Mouse (Mus musculus) testis, adult 10 weeks (tissue): ENCODE data around the gene Krt17. TPM values are rescaled to one million over a fixed set of nuclear protein-coding genes. Genes with fewer than 3 reads are reported as not detected.

Source experiments
- polyA plus RNA-seq: library from polyadenylated mRNA; stranded (reverse); fragments of 350-450 nt; fragmentation: Illumina TruSeq; extraction: RNeasy Lipid Tissue Mini Kit (QIAGEN cat#74804); gene quantifications from one replicate; pipeline ENCODE4 v1.2.3, GENCODE M21; 2014; ENCODE audit warnings: low read depth, low replicate concordance

Krt17 gene
- not detected for polyA plus RNA-seq

GRCm38 (mm10) chr11:100260514-100261234 lies at the start of gene Krt17:
TSS of gene Krt17 (minus strand) at chr11:100261029.

GRCm38 (mm10) chr11:100269821-100270332 lies 9.0 kb upstream of the Krt17 start, which contains the start of gene Krt42:
TSS of gene Krt42 (minus strand) at chr11:100269871.

GRCm38 (mm10) chr11:100248852-100249465 lies 11.9 kb downstream of the Krt17 start, which contains the start of gene Krt16:
TSS of gene Krt16 (minus strand) at chr11:100248902.

GRCm38 (mm10) chr11:100207498-100207897 lies 53.3 kb downstream of the Krt17 start, which contains the start of gene Krt14:
TSS of gene Krt14 (minus strand) at chr11:100207548.

Other genes starting within 250 kb of the Krt17 start
- gene Krt33a, start 244.8 kb downstream of the Krt17 start, polyA plus RNA-seq: not detected
- gene Krt33b, start 231.2 kb downstream of the Krt17 start, polyA plus RNA-seq: not detected
- gene Krt34, start 219.5 kb downstream of the Krt17 start, polyA plus RNA-seq: not detected
- gene Krt31, start 210.5 kb downstream of the Krt17 start, polyA plus RNA-seq: not detected
- gene Krt32, start 172.8 kb downstream of the Krt17 start, polyA plus RNA-seq: not detected
- not detected for gene Krt35, start 164.8 kb downstream of the Krt17 start, polyA plus RNA-seq
- not detected for gene Krt36, start 155.4 kb downstream of the Krt17 start, polyA plus RNA-seq
- gene Krt13, start 139.5 kb downstream of the Krt17 start, polyA plus RNA-seq: not detected
- gene Krt15, start 125.1 kb downstream of the Krt17 start, polyA plus RNA-seq: not detected
- gene Krt19, start 112.4 kb downstream of the Krt17 start, polyA plus RNA-seq: not detected
- not detected for gene Krt9, start 67.8 kb downstream of the Krt17 start, polyA plus RNA-seq
- not detected for gene Krt14, start 53.5 kb downstream of the Krt17 start, polyA plus RNA-seq
- not detected for gene Krt16, start 12.1 kb downstream of the Krt17 start, polyA plus RNA-seq
- not detected for gene Krt42, start 8.8 kb upstream of the Krt17 start, polyA plus RNA-seq
- 2,357 TPM for gene Eif1, start 58.9 kb upstream of the Krt17 start, polyA plus RNA-seq
- not detected for gene Gast, start 73.4 kb upstream of the Krt17 start, polyA plus RNA-seq
- 4.7 TPM for gene Hap1, start 95.1 kb upstream of the Krt17 start, polyA plus RNA-seq
- gene Jup, start 136.7 kb upstream of the Krt17 start, polyA plus RNA-seq: 1.8 TPM
- 2.7 TPM for gene P3h4, start 153.8 kb upstream of the Krt17 start, polyA plus RNA-seq
- gene Fkbp10, start 154.7 kb upstream of the Krt17 start, polyA plus RNA-seq: 0.39 TPM
- 56.1 TPM for gene Nt5c3b, start 180.8 kb upstream of the Krt17 start, polyA plus RNA-seq
- gene Klhl10, start 180.9 kb upstream of the Krt17 start, polyA plus RNA-seq: 256 TPM
- 25.2 TPM for gene Klhl11, start 211.7 kb upstream of the Krt17 start, polyA plus RNA-seq